Mouse (Mus musculus): ENCODE results near the gene Trp53.
"Not testable (repeated sequence)": the region's sequence is repeated elsewhere in the genome, so short reads cannot be mapped to it uniquely, and the experiment has no call there.

The Trp53 gene

GRCm38 (mm10) chr11:69580091-69580514 lies at the start of gene Trp53, which contains the start of gene Wrap53:
Trp53 (plus strand) TSS chr11:69580359.
Wrap53 (minus strand) TSS chr11:69580255.
- DNase-seq = peak; percentile 86 to 88

GRCm38 (mm10) chr11:69530755-69531154 lies 49.4 kb upstream of the Trp53 start:
- not testable (repeated sequence) for DNase-seq

GRCm38 (mm10) chr11:69532480-69533150 lies 47.5 kb upstream of the Trp53 start:
- DNase-seq = no peak

GRCm38 (mm10) chr11:69534990-69535389 lies 45.2 kb upstream of the Trp53 start:
- no peak for DNase-seq

- DNase-seq = no peak
Observed at GRCm38 (mm10) chr11:69540700-69541099, 39.5 kb upstream of the Trp53 start.

- DNase-seq = not testable (repeated sequence)
Observed at GRCm38 (mm10) chr11:69541741-69542140, 38.4 kb upstream of the Trp53 start.

GRCm38 (mm10) chr11:69543598-69543997 lies 36.6 kb upstream of the Trp53 start:
- no peak for DNase-seq

- no peak for DNase-seq
Observed at GRCm38 (mm10) chr11:69545957-69546356, 34.2 kb upstream of the Trp53 start.

- peak; percentile 73 to 81 for DNase-seq
Observed at GRCm38 (mm10) chr11:69546423-69547053, 33.6 kb upstream of the Trp53 start.

GRCm38 (mm10) chr11:69547071-69547470 lies 33.1 kb upstream of the Trp53 start:
- DNase-seq = peak; percentile 20 to 35

- no peak for DNase-seq
Observed at GRCm38 (mm10) chr11:69549060-69549656, 31.0 kb upstream of the Trp53 start, which contains the start of gene Dnah2. Dnah2 (minus strand) TSS chr11:69549110.

- no peak for DNase-seq
Observed at GRCm38 (mm10) chr11:69551310-69551709, 28.8 kb upstream of the Trp53 start.

- no peak for DNase-seq
Observed at GRCm38 (mm10) chr11:69552622-69553340, 27.4 kb upstream of the Trp53 start.

GRCm38 (mm10) chr11:69553341-69553721 lies 26.8 kb upstream of the Trp53 start:
- DNase-seq = no peak

- no peak for DNase-seq
Observed at GRCm38 (mm10) chr11:69554539-69555140, 25.5 kb upstream of the Trp53 start.

GRCm38 (mm10) chr11:69557381-69557958 lies 22.7 kb upstream of the Trp53 start:
- peak in 1 of 2 experiments; percentile 28 for DNase-seq

- no peak for DNase-seq
Observed at GRCm38 (mm10) chr11:69558756-69559155, 21.4 kb upstream of the Trp53 start.

- no peak for DNase-seq
Observed at GRCm38 (mm10) chr11:69559183-69559582, 21.0 kb upstream of the Trp53 start.

GRCm38 (mm10) chr11:69559851-69560765 lies 20.1 kb upstream of the Trp53 start, which contains the start of gene Efnb3:
Efnb3 (minus strand) TSS chr11:69560205.
- DNase-seq = no peak

- no peak for DNase-seq
Observed at GRCm38 (mm10) chr11:69560896-69561854, 19.0 kb upstream of the Trp53 start.
